Mouse (Mus musculus): ENCODE results near the gene Clic1.

GRCm38 (mm10) chr17:35048932-35049440 lies 780 bp upstream of the Clic1 start:
- TF ChIP-seq POLR2A (IDR thresholded peaks at IDR 0.05; ENCODE audit: insufficient read depth, low read depth, low read length) = no peak
- no peak for TF ChIP-seq EP300 (IDR thresholded peaks at IDR 0.05; ENCODE audit: insufficient read depth, low read depth, low read length)
